Mouse (Mus musculus): Measurements from ENCODE around the gene Ear10. TPM values are rescaled to one million over a fixed set of nuclear protein-coding genes. Genes with fewer than 3 reads are reported as not detected.
"Not testable (repeated sequence)": the region's sequence is repeated elsewhere in the genome, so short reads cannot be mapped to it uniquely, and the experiment has no call there.

Gene Ear10
- polyA plus RNA-seq (2012; rRNA removed), result not detected in 2 replicates

GRCm38 (mm10) chr14:43923459-43923858, at the start of gene Ear10:
TSS of gene Ear10 (minus strand) at chr14:43923559.
- peak; percentile 13 for DNase-seq (ENCODE audit: low read depth)

DNA sequence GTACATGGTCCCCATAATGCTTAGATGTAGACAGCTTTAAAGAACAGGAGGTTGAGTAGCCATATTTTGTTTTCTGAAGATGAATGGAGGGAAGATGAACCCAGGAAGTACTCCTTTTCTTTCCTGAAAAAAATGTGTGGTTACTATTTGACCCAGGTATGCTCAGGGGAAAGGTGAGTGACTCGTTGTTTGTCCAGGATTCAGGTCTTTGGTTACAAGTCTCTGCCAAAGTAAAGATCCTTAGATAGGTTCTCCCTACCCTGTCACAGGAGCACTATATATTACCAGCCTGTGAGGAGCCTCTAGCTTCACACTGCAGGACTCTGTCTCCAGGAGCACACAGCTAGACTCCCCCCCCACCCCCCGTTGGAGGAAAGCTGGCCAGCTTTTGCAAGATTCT, 33.4 kb upstream of the Ear10 start, which contains the start of gene Ang5:
Ang5 (plus strand) TSS at position 301 of the 400 bp plus-strand sequence.
- not testable (repeated sequence) for DNase-seq (ENCODE audit: low read depth)

- not testable (repeated sequence) for DNase-seq (ENCODE audit: low read depth)
Measured at GRCm38 (mm10) chr14:43955074-43955473, 31.7 kb upstream of the Ear10 start.

DNA sequence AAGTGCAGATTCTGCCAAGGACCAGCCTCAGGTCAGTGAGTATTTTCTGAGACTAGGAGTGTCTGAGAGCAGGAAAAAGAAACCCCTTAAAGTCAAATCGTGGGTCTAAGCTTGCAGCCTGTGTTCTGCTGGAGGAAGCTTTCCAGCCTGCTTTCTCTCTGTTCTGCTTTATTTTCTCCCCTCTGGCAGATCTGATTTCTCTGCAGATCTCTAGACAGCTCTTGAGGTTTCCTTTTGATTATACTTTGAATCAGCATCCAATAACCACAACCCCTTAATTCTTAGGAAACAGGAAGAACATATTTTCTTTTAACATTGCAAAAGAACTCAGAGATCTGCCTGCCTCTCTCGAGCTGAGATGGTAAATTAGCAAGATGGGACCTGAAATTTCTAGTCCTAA, 30.0 kb upstream of the Ear10 start:
- DNase-seq (ENCODE audit: low read depth), result not testable (repeated sequence)

DNA sequence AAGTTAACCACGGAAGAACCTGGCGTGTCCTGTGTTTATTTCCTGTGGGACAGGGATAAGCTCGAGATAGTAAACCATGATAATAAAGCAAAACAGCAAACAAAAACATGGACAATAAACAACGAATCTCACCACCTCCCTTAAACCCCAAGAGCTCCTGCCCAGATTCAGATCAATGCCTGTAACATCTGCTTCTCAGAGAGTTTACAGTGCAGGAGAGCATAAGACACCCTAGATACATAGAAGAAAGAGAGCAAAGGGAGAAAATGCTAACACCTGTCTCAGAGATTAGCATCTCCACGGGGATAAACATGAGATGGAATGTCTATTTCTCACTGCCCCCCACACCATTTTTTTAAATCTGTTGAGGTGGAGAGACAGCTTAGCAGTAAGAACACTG, 10.0 kb upstream of the Ear10 start:
- not testable (repeated sequence) for DNase-seq (ENCODE audit: low read depth)

- DNase-seq (ENCODE audit: low read depth), result not testable (repeated sequence)
Measured at GRCm38 (mm10) chr14:43932991-43933390, 9.6 kb upstream of the Ear10 start.

DNA sequence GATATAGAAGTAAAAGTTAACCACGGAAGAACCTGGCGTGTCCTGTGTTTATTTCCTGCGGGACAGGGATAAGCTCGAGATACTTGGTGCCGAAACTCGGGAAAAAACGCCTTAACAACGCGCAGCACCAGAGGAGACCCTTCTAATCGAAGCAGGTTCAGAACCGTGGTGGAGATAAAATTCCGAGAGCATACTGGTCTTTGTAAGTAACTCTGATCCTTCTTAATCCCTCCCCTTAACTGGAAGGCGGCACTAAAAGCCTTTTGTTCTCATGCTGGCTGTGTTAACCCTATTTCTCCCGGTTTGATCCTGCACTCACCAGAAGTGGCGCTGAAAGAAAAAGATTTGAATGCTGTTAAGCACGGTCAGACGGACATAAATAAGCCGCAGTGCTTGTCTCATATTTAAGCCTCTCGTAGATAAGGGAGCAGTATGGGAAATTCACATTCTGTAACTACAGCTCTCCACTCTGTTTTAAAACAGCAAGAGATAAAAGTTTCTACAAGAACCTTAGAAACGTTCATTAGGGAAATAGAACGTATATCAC, 2.1 kb upstream of the Ear10 start:
- DNase-seq (ENCODE audit: low read depth), result not testable (repeated sequence)

DNA sequence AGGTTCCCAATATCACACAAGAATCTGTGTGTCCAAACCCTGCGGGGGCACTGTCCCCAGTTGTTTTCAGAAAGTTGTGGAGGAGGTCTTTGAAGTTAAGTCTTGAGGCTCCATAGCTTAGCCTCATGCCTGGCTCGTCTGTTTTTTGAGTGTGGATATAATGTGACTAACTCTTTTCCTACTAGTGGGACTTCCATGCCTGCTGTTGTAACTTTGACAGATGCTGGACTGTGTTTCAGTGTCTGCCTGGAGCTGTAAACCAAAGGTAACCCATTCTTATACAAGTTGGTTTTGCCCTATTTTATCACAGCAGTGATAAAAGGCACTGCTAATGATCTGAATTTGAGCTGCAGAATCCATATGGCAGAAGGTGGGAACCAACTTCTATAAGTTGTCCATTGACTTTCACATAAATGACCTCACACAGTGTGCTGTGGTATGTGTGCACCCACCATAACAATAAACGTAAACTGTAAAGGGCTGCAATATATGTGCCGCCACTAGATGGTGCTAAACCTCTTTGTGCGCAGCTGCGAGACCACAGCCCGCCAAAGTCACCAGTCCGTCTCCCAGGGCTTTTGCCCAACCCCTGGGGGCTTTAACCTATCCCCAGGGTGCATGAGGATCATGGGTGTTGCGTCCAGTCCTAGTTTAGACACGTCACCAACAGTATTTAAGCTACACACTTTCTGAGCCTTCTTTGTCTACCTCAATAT, 1.5 kb upstream of the Ear10 start, which contains the start of gene Gm8113:
Gm8113 (plus strand) TSS at position 703 of the 716 bp plus-strand sequence.
- not testable (repeated sequence) for DNase-seq (ENCODE audit: low read depth)

GRCm38 (mm10) chr14:43918214-43918613, 5.1 kb downstream of the Ear10 start:
- DNase-seq (ENCODE audit: low read depth), result not testable (repeated sequence)

- not testable (repeated sequence) for DNase-seq (ENCODE audit: low read depth)
Measured at GRCm38 (mm10) chr14:43898577-43898976, 24.8 kb downstream of the Ear10 start.

- not testable (repeated sequence) for DNase-seq (ENCODE audit: low read depth)
Measured at GRCm38 (mm10) chr14:43895357-43895756, 28.0 kb downstream of the Ear10 start.

DNA sequence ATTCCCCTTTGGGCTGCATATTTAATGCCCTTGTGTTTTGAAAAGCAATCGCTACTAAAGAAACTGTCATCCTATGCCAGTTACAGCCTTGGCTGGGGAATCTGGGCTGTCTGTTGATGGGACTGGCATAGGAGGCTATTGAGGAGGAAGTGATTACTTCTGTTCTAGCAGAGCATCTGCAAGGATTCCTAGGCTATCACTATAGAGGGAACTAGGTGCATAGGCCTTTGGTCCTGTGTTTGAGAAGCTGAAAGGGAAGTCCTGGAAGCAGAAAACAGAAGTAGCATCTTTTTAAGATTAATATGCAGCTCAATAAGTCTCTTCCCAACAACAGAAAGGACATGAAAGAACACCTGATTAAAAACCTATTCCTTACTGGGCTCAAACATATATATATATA, 32.1 kb downstream of the Ear10 start:
- not testable (repeated sequence) for DNase-seq (ENCODE audit: low read depth)

DNA sequence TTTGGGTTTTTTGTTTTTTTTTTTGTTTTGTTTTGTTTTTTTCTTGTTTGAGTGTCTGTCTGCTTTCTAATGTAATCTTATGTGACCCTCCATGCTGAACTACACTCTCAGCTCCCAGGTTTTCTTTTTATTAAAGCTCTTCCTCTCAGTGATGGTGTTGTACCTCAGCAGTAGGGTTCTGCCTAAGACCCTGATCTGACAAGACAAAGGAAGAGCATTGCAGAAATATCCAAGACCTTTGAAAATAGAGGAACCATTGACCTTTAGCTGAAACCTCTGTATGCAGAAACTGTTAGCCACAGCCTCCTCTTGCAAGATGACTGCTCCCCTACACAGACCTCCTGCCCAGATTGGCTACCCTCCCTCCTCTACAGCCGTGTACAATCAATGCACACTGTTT, 37.1 kb downstream of the Ear10 start:
- DNase-seq (ENCODE audit: low read depth), result not testable (repeated sequence)

GRCm38 (mm10) chr14:43879966-43880545, 43.3 kb downstream of the Ear10 start:
- DNase-seq (ENCODE audit: low read depth), result not testable (repeated sequence)

DNA sequence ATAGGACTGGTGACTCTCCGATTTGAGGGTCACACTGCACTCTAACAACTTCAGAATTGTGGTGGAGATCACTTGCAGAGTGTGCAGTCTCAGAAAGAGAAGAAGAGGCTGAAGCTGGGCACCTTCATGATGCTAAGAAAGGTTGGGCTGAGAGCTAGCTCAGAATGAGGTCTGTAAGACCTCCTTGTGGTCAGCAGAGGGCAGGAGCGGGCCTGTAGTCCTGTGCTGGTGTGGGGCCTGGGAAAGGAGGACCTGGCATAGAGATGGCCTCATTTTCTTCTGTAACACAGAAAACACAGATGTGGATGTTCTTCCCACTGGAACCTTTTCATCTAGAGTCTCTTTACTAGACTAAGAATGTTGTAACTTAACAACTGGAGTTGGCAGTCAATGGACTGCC, 45.6 kb downstream of the Ear10 start:
- DNase-seq (ENCODE audit: low read depth), result not testable (repeated sequence)

DNA sequence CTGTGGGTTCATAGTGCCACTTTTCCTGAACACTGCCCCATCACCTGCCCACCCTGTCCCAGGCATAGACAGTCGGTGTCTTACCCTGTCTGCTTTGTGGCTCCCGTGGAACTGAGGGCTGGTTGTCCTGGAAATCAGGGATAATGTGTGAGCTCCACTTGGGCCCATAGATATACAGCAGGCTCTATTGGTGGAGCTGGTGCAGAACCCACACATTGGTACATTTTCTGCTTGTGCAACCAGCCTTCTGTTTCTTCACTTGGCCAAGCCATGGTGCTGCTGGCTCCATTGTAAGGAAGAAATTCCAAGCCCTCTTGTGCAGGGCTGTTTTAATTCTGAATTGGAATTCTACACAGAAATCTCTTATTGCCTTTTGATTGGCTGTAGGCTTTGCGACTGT, 47.9 kb downstream of the Ear10 start, which contains the start of gene Ear1:
Ear1 (minus strand) TSS at position 101 of the 400 bp plus-strand sequence.
- not testable (repeated sequence) for DNase-seq (ENCODE audit: low read depth)

DNA sequence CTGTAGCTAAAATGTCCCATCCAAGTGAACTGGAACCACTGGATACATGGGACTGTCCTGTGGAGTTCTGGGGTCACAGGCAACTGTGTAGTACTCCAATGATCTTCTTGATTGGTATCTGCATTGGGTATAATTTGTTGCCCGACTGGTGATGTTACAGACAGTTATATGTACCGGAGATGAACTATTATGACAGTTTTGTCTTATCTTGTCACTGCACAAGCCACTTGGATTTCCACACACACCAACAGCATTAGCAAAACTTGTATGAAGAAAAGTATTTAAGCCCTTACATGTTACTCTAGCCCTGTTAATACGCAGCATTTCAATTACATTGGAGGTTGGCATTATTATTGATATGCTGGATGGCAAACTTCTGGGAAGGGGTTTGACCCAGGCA, 48.5 kb downstream of the Ear10 start:
- DNase-seq (ENCODE audit: low read depth), result not testable (repeated sequence)

Other genes with a start within 250 kb of the Ear10 start
- gene Gm8165, start 246.4 kb downstream of the Ear10 start, polyA plus RNA-seq (2012; rRNA removed), result not detected in 2 replicates
- gene Gm7324, start 225.7 kb downstream of the Ear10 start, polyA plus RNA-seq (2012; rRNA removed), result not detected in 2 replicates
- not detected in 2 replicates for gene Gm16506, start 196.1 kb downstream of the Ear10 start, polyA plus RNA-seq (2012; rRNA removed)
- not detected in 2 replicates for gene Gm6526, start 175.7 kb downstream of the Ear10 start, polyA plus RNA-seq (2012; rRNA removed)
- gene Gm8180, start 138.8 kb downstream of the Ear10 start, polyA plus RNA-seq (2012; rRNA removed), result not detected in 2 replicates
- 0.63 TPM in 1 of 2 replicates, not detected in the other for gene Ear1, start 48.0 kb downstream of the Ear10 start, polyA plus RNA-seq (2012; rRNA removed)
- 1.9 and 3.1 TPM in 2 replicates for gene Gm8113, start 1.8 kb upstream of the Ear10 start, polyA plus RNA-seq (2012; rRNA removed)
- not detected in 2 replicates for gene Ang5, start 33.5 kb upstream of the Ear10 start, polyA plus RNA-seq (2012; rRNA removed)
- not detected in 2 replicates for gene Ang6, start 78.7 kb upstream of the Ear10 start, polyA plus RNA-seq (2012; rRNA removed)
- gene Ear2, start 179.1 kb upstream of the Ear10 start, polyA plus RNA-seq (2012; rRNA removed), result 22.1 and 38.0 TPM in 2 replicates
- gene Gm3327, start 200.3 kb upstream of the Ear10 start, polyA plus RNA-seq (2012; rRNA removed), result not detected in 2 replicates

Measured in gonadal fat pad, adult 2 months (tissue).